Mouse (Mus musculus): ENCODE data around the gene 1520401A03Rik.
A peak's percentile ranks its signal among the peaks of the same experiment; 100 is the strongest.
"Not testable (repeated sequence)": the region's sequence is repeated elsewhere in the genome, so short reads cannot be mapped to it uniquely, and the experiment has no call there.

1520401A03Rik gene

DNA sequence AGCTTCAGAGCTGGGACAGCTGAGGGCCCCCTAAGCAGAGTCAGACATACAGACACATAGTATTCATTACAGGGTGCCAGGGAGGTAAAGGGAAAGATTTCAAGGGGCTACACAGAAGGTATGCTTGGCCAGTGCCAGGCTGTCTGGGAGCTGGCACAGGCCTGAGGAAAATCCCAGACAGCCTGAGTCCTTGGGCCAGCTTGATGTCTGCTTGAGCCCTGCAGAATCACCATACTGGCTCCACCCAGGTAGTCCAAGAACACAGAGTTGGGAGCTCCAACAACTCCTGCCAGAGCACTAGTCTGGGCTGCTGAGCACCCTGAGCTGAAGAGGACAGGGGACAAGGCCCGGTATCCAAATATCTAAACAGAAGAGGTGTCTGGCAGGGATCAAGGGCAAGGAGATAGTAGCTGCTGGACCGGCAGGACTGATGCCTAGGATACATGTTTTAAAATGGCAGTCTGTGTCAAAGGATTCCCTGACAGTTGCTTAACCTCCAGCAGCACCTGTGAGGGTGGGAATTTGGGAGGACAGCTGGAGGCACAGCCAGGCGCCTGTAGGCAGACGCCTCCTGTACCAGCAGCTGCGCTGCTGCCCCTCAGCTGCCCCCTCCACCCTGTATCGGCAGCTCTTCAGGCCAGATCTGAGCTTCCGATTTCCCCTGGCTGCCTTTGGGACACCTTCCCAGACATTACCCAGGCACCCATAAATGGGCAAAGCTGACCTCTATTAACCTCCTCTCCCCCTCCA, at the start of gene 1520401A03Rik:
Gene 1520401A03Rik (minus strand): TSS at position 408 of the 750 bp plus-strand sequence.
- no peak for DNase-seq (ENCODE audit: low spot score in 2 of 2)

DNA sequence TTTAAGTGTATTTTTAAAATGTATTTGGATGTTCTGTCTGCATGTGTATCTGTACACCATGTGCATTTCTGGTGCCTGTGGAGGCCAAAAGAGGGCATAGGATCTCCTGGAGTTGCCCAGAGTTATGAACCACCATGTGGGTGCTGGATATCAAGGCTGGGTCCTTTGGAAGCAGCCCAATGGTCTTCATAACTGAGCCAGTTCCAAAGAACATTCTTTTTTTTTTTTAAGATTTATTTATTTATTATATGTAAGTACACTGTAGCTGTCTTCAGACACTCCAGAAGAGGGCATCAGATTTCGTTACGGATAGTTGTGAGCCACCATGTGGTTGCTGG, 49.6 kb upstream of the 1520401A03Rik start:
- DNase-seq (ENCODE audit: low spot score in 2 of 2), result not testable (repeated sequence)

DNA sequence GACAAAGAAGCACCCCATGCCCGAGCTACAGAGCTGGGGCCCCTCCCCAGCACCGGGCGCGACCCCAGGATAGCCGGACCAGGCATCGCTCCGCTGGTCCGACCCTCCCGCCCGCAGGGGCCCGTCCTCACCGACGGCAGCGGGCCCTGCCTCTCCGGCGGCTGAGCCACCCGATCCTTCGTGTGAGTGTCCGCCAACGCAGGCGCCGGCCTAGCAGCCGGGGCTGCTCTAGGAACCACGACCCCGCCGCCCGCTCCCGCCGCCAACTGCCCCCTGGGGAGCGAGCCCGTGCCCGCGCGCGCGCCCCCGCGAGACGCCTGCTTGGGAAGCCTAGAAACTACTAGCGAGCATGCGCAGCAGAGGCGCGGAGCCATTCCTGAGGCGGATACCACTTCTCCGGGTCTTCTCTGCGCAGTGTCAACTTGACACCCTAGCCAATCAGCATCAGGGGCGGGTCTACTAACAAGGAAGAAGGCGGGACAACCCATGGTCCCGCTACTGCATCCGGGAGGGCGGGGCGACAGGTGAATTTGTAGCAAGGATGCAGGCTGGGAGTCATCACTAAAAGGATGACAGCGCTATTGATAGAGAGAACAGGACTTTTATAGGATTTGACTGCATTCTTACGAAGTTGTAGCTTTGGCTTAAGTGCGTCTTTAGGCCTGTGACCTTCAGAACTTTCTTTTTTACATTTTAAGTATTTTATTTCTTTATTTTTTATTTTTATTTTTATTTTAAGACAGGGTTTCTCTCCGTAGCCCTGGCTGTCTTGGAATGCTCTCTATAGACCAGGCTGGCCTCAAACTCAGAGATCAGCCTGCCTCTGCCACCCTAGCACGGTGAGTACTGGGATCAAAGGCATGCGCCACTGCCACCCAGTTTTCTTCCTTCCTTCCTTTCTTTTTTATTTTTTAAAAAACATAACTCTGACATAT, 49.0 kb upstream of the 1520401A03Rik start, which contains the start of gene Flywch1:
Gene Flywch1 (minus strand): TSS at position 319 of the 935 bp plus-strand sequence.
- peak; percentile 94 to 96 for DNase-seq (ENCODE audit: low spot score in 2 of 2)

DNA sequence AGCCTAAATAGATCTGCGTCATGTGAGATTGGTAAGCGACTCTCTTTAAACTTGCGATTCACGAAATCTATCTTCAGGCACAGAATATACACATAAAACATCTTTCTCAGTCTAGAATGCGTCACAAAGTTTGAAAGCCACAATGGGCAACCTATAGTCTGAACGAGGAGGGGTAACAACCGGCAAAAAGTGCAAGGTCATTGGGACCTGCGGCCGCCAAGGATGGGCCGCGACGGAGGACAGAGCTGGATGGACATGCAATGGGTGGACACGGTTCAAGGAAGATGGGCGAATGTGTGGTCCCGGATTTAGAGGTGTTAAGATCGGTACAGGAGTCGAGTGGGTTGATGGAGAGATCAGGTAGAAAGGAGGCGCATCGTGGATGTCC, 48.3 kb upstream of the 1520401A03Rik start:
- DNase-seq (ENCODE audit: low spot score in 2 of 2), result no peak

DNA sequence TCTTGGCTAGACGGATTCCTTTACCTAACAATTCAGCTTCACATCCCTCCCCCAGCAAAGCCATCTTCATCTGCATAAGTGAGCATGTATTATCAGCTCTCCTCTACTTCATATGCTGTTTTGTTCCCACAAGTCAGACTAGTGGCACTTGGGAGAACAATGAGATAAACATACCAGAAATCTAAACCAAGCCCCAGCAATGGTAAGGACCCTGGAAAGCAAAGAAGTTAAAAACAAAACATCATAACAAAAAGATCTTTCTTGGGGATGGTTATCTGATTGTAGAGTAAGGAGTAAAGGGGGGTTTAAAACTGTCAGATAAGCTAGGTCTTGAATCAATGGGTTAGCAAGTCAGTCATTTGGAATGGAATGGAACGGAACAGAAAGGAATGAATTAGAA, 47.9 kb upstream of the 1520401A03Rik start:
- DNase-seq (ENCODE audit: low spot score in 2 of 2), result no peak

DNA sequence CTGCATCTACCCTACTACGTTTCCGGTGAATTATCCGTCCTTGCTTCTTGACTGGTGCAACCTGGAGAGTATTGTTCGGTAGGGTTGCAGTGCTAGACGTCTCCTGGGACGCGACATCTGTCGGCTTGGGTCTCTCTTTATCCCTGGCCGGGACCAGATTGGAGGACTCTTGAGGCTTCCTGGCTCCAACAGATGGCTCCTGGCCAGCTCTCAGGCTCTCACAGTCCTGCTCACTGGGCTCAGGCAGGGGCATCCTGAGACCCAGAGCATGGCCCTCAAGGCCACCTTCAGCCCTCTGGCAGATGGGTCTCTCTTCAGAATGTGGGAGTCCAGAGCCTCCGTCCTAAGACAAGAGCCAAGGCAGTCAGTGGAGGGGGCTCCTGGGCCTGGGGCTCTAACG, 40.4 kb upstream of the 1520401A03Rik start:
- no peak for DNase-seq (ENCODE audit: low spot score in 2 of 2)

DNA sequence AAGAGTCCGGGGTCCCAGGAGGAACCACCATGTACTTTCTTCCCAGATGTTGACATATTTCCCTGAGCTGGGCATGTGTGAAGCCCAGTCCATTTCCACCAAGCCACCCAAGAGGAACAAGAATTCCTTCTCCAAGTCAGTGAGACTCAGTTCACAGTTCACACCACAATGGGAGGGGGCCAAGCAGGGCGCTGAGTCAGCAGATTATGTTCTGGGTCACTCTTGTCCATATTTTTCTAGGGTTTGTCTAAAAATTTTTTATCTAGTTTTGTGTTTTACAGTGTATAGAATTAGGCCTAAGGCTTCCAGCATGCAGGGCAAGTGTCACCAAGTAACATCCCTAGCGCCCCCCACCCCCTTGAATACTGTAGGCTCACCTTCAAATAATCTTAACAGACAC, 38.6 kb upstream of the 1520401A03Rik start:
- no peak for DNase-seq (ENCODE audit: low spot score in 2 of 2)

DNA sequence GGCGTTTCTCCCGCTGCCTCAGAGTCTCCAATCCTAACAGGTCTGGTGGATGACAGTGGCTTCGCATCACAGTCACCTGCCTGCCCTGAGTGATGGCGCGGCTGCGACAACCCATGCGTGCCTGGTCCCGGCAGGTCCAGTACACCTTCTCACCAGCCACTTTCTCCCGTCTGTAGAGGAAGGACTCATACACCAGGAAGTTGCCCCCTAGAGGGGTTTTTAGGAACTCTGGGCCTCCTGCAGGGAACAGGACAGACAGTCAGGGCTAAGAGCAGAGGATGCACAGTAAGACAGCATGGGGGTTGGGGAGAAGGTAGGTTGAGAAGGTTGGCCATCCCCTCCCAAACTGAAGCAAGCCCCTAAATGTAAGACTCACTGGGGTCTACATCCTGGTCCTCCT, 37.6 kb upstream of the 1520401A03Rik start:
- DNase-seq (ENCODE audit: low spot score in 2 of 2), result no peak

DNA sequence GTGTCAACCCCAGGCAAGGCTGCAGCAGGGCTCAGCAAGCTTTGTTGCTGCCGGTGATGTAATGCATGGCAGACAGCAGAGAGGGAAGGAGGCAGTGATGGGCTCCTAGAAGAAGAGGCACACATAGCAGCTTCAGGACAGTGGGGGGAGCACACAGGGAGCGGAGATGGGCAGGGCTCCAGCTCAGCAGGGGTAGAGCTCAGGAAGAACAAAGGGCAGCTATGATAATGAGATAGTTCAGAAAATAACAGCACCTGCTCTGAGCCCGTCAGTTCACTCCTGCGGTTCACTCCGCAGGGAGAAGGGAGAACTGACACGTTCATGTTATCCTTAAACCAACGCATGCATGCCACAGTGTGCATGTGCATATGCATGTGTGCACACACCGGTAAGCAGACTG, 36.2 kb upstream of the 1520401A03Rik start:
- no peak for DNase-seq (ENCODE audit: low spot score in 2 of 2)

DNA sequence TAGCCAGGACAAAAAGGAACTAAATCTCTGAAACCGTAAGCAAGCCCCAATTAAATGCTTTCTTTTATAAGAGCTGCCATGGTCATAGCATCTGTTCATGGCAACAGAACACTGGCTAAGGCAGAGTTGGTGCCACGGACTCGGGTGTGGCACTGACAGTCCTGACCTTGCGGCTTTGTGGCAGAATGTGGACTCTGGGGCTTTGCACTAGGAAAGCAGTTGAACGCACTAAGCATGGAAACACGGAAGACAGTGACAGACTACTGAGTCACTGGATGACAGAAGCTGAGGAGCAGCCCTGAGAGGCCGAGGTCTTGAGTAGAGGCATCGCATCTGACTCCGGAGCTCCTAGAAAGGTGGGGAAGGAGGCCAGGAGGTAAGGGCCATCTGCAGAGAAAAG, 35.0 kb upstream of the 1520401A03Rik start:
- DNase-seq (ENCODE audit: low spot score in 2 of 2), result no peak

DNA sequence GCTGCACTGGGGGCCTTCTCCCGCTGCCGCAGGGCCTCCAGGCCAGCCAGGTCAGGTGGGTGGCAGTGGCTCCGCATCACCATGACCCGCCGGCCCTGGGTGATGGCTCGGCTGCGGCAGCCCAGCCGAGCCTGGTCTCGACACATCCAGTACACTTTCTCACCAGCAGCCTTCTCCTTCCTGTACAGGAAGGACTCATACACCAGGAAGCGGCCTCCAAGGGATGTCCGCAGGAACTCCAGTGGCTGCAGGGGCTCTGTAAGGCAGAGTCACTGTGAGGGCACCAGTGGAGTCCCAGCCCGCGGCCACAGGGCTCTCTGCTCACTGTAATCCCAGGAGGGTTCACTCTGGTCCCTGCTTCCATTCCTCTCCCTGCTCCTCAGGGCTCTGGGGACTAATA, 33.1 kb upstream of the 1520401A03Rik start:
- no peak for DNase-seq (ENCODE audit: low spot score in 2 of 2)

DNA sequence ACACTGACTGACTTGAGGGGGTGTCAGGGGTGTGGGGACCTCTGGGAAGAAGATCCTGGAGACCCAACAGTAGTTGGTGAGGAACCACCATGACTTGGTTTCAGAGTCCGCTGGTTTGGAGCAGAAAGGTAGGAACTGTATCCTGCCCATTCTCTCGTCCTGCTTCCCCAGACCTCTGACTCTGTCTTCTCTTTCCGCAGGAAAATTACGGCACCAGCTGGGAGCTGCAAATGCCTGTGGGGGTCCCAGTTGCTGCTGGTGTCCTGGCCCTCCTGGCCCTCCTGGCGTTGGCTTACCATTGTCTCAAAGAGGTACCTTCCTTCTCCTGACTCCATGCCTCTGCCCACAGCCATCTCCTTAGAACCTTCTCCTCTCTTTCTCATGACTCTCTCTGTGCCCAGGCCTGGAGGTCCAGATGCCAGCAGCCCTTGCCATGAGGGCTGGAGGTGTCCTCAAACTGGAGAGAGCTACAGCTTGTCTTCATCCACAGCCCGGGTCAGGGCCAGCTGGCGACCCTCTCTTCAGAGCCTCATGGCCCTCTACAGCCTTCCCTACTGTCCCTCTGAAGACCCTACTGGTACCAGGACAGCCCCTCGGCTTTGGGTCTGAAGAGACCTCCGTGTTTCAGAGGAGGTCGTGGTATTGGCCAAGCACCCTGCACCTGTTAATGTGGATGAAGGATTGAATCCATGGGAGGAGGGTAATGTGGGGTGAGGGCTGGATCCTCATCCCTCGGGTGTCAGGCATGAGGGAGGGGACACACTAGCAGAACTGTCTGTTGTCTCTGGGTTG, 27.0 kb upstream of the 1520401A03Rik start:
- DNase-seq (ENCODE audit: low spot score in 2 of 2), result no peak

DNA sequence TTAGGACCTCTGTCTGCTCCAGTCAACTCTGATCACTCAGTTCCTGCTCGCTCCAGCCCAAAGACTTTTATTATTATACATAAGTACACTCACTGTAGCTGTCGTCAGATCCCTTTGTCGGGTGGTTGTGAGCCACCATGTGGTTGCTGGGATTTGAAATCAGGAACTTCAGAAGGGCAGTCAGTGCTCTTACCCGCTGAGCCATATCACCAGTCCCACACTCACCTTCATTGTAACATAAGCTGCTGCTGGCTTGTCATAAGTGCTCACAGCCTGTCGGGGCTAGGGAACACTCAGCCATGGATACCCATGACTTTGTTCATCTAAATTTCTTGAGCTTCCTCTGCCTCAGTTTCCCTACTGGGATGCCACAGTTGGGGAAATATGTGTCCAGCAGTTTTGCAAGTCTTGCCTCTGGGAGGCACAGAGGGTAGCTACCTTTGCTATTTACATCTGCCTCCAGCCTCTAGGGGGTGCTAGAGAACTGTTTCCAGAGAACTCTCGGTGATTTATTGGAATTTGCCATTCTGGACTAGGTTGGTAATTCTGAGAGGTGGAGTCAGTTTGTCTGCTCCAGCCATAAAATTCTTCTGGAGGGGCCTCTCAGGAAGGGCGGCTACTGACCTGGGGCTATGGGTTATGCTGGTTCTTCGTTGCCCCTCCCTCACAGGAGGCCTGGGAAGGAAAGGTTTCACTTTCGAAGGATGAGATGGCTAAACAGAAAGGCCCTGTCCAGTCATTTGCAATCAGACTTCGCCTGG, 26.2 kb upstream of the 1520401A03Rik start:
- DNase-seq (ENCODE audit: low spot score in 2 of 2), result peak; percentile 47 to 64

DNA sequence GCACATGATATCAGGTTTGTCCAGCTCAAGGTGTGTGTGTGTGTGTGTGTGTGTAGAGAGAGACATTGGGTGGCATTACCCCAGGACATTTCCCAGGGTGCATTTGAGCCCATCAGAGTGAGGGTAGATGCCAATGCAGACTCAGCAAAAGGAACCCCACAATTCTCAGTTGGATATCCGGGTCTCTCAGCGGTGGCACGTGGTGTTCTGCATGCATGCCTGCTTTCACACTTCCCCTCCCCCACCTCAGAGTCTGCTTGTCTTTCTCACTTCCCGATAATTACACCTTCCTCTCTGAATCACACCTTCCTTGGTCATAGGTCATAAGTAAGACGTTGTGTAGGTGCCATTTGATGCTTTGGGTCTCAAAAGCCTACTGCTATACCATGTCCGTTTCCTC, 25.4 kb upstream of the 1520401A03Rik start:
- no peak for DNase-seq (ENCODE audit: low spot score in 2 of 2)

DNA sequence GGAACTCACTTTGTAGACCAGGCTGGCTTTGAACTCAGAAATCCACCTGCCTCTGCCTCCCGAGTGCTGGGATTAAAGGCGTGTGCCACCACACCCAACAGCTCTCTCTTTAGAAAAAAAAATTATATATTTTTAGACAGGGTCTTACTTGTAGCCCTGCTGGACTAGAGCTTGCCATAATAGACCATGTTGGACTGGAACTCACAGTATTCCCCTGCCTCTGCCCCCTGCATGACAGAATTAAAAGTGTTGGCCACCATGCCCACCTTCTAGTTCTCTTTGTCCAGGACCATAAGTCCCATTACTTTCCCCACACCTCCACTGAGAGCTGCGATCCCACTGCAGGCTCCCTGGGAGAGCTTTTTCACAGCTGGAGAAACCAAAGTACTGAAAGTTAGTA, 24.9 kb upstream of the 1520401A03Rik start:
- no peak for DNase-seq (ENCODE audit: low spot score in 2 of 2)

DNA sequence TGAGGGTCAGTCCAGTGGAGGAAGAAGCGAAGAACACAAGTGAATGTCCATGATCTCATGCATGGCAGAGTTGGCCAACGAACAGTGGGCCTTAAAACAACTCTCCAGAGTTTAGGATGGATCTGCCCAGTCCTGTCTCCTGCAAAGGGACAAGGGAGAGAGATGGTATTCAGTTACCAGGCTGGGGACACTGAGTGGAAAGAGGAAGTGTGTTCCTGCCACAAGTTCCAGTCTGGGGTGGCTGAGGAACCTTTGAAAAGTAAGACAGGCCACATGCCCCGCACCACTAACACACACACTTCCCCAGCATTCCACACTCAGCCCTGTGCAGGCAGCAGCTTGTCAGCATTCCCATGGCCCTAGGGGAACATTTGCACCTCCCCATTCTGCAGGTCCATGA, 24.2 kb upstream of the 1520401A03Rik start:
- no peak for DNase-seq (ENCODE audit: low spot score in 2 of 2)

DNA sequence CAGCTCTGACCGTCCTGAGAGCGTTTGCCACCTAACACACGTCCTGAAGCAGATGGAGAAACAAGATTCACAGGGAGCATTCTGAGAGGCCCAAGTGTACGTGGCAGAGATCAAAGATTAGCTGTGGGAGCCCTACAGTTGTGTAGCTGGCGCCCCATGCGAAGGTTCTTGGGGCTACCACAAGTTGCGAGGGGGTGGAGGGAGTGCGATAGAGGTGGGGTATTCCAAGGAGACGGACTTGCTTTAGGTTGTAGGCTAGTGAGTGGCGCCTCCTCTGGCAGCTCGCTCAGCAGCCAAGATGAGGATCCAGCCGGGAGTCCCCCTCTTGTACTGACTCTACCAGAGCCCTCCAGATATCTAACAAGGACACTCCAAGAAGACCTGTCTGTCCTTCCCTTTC, 23.7 kb upstream of the 1520401A03Rik start:
- DNase-seq (ENCODE audit: low spot score in 2 of 2), result no peak

DNA sequence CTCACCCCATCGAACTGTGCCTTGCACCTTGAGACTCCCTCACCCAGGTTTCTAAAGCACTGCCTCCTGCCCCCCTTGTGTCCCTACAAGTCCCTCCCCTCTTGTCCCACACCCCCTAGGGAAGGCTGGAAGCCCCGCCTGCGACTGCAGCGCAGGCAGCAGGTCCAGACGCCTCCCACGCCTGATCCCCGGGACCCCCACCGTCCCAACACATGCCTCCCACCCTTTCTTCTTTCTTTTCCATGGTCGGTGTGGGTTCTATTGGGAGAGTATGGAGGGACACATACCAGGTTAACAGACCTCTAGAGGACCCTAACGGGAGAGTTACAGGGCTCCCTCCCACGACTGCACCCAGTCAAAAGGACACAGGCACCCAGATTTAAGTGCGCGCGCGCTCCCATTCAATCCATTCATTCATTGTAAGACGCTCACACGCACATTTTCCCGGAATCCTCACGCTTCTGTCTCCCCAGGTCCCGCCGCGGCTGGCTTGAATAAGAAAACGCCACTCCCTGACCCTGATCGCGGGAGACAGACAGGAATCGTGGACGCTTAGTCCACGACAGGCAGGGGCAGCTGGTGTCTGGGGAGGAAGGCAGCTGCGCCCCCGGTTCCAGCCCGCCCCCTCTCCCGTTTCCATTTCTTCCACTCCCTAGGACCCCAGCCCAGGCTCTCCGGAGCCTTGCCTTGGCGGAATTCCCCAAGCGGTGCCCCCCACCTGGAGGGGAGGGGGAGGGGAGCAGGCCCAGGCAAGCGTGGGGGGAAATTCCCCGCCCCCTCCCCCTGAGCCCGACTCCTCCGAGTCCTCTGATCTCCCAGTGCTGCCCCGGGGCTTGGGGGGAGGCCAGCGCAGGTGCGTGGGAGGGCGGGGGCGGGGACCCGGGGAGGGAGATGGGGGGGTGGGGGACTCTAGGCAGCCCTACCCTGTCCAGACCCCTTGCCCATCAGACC, 23.0 kb upstream of the 1520401A03Rik start, which contains the start of gene Kremen2:
Gene Kremen2 (minus strand): TSS at position 533 of the 951 bp plus-strand sequence.
- DNase-seq (ENCODE audit: low spot score in 2 of 2), result no peak

DNA sequence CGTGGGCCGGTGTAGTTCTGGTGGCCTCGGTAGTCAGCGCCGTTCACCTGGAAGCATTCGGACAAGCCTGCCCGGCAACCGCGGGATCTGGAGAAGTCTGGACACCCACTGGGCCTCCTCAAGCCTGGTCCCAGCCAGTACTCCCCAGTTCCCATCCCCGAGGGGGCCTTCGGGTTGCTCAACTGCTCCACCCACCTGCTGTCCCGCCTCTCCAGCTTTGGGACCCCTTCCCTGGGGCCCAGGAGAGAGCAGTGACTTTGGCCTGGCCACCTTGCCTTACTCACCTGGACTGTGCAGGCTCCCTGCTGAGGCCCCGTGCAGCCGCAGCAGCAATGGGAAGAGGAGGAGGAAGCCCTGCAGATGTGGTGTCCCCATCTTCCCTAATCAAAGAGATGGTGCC, 22.1 kb upstream of the 1520401A03Rik start:
- no peak for DNase-seq (ENCODE audit: low spot score in 2 of 2)

DNA sequence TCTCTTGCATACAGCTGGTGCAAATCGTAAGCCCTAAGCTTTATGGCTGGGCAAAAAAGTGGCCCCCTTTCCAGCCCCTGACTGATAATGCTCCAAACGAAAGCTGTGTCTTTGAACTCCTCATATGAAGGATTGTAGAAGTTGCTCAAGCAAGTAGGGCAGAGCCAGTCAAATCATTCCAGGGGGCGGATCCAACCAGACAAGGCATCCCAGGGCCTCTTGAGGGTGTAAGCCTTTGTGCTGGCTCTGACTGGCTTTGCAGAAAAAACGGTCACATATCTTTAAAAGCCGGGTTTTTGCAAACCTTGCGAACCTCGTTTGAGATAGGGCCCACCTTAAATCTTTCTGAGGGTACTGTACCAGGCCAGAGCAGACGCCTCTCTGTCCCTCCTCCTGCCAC, 21.5 kb upstream of the 1520401A03Rik start:
- no peak for DNase-seq (ENCODE audit: low spot score in 2 of 2)
